In the genomic region with DNA sequence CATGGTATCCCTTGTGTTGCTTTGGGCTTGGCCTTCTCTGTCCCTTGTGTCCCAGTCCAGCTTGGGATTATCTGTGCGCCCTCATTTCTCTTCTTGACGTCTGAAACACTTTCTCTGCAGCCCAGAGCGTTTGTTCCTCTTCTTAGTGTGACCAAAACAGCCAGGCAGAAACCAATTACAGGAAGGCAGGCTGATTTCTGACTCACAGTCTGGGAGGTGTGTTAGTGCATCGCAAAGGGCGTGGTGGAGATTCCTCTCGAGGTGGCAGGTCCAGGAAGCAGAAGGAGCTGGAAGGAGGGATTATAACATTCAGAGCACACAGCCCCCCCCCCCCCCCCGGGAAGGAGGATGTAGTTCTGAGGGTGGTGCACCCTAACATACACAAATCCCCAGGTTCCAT, we compare ENCODE assay signal across 21 mouse cellular contexts.
DNase-seq lines count a peak whose midpoint lies in the region; ATAC-seq and TF ChIP-seq lines count a peak whose summit lies in the region.
"Had no signal": no experiment of that assay in that cellular context is flagged by ENCODE, and none has a peak within 500 bp of the region (broad histone marks: within the 10 kb centered on the region; RNA-seq: fewer than 3 reads in every experiment).

No protein-coding gene starts in this region.

- peak; percentile 97 for ATAC-seq in megakaryocyte, adult 5-6 weeks (ENCODE audit: poor library complexity, severe bottlenecking)
- no peak for ATAC-seq in stomach, embryonic 16.5 days (ENCODE audit: insufficient read depth, low FRiP score)
- ATAC-seq: hindbrain, postnatal 0 days; midbrain, embryonic 15.5 days had no signal

- peaks cover 23% of the 10 kb centered on the region for H3K4me1 ChIP-seq in bone marrow macrophage, adult 2 months (ENCODE audit: control insufficient read depth, insufficient read depth, low read length)
- H3K4me1 ChIP-seq in stomach, embryonic 16.5 days (ENCODE audit: control insufficient read depth, insufficient read depth, low read length): peaks cover 18% of the 10 kb centered on the region

- TF ChIP-seq POLR2A in bone marrow macrophage, adult 2 months (IDR thresholded peaks at IDR 0.05; ENCODE audit: borderline replicate concordance, low read depth, low read length): no peak

- H3K36me3 ChIP-seq in stomach, embryonic 16.5 days (ENCODE audit: control insufficient read depth, insufficient read depth, low read length): no peaks in the 10 kb centered on the region
- H3K36me3 ChIP-seq: liver, embryonic 15.5 days; midbrain, embryonic 15.5 days had no signal

- no peak for TF ChIP-seq CTCF in bone marrow macrophage, adult 2 months (IDR thresholded peaks at IDR 0.05; ENCODE audit: low read depth, low read length)

- no peaks in the 10 kb centered on the region for H3K27me3 ChIP-seq in stomach, embryonic 16.5 days (ENCODE audit: control insufficient read depth, insufficient read depth, low read length)
- H3K27me3 ChIP-seq: liver, embryonic 15.5 days; midbrain, embryonic 15.5 days had no signal

- no peak overlapping the region for H3K4me3 ChIP-seq in bone marrow macrophage, adult 2 months (ENCODE audit: insufficient read depth, low read length)
- no peak overlapping the region for H3K4me3 ChIP-seq in stomach, embryonic 16.5 days (replicated peaks; ENCODE audit: low read length)
- H3K4me3 ChIP-seq: heart, adult 2 months; layer of hippocampus, adult 2 months; liver, embryonic 15.5 days; midbrain, embryonic 15.5 days had no signal

- H3K9ac ChIP-seq in stomach, embryonic 16.5 days (ENCODE audit: low read length): no peak overlapping the region
- H3K9ac ChIP-seq: liver, embryonic 15.5 days; midbrain, embryonic 15.5 days had no signal

- H3K4me2 ChIP-seq in stomach, embryonic 16.5 days (ENCODE audit: low read depth, low read length): no peak overlapping the region
- H3K4me2 ChIP-seq: liver, embryonic 15.5 days; midbrain, embryonic 15.5 days had no signal

- peak overlapping the region; percentile 37; the same call in 1 of the 2 replicates for H3K27ac ChIP-seq in bone marrow macrophage, adult 2 months (ENCODE audit: insufficient read depth, low read depth, low read length)
- peak overlapping the region; percentile 48; the same call in 1 of the 2 replicates for H3K27ac ChIP-seq in stomach, embryonic 16.5 days (ENCODE audit: low read length)
- H3K27ac ChIP-seq: heart, adult 2 months; hindbrain, postnatal 0 days; layer of hippocampus, adult 2 months; liver, embryonic 15.5 days; midbrain, embryonic 15.5 days had no signal

- WGBS in stomach, embryonic 16.5 days: 43% methylated on average over 7 of the region's 7 CpGs

- no peaks in the 10 kb centered on the region for H3K9me3 ChIP-seq in stomach, embryonic 16.5 days (replicated peaks; ENCODE audit: control insufficient read depth, low read length)
- H3K9me3 ChIP-seq: liver, embryonic 15.5 days; midbrain, embryonic 15.5 days had no signal

- peak; percentile 56 for DNase-seq in urinary bladder, postnatal 14 days (ENCODE audit: low spot score)
- no peak for DNase-seq in urinary bladder, postnatal 10 days (ENCODE audit: low spot score)
- no peak for DNase-seq in spleen, adult 12 weeks (ENCODE audit: low spot score)
- no peak for DNase-seq in testis, postnatal 14 days (ENCODE audit: low spot score)
- DNase-seq in cerebellum, postnatal 14 days: no peak
- DNase-seq: adrenal gland, postnatal 36 days; cerebellum, adult 9-11 months; embryo, embryonic 11 days; gastrocnemius, postnatal 10 days; heart, adult 2 months; heart, postnatal 4 days; kidney, adult 2 months; kidney, postnatal 10 days; layer of hippocampus, postnatal 36 days had no signal
